Mouse (Mus musculus): ENCODE measurements around the gene Ppy.

GRCm38 (mm10) chr11:102053847-102054246, 47.3 kb downstream of the Ppy start:
- TF ChIP-seq CTCF (IDR thresholded peaks at IDR 0.05; ENCODE audit: borderline replicate concordance, insufficient read depth, low read depth, low read length) = peak; percentile 74
- TF ChIP-seq POLR2A (IDR thresholded peaks at IDR 0.05; ENCODE audit: borderline replicate concordance, insufficient read depth, low read length) = no peak
